Mouse (Mus musculus): ENCODE results near the gene Prss30. TPM values are rescaled to one million over a fixed set of nuclear protein-coding genes. Genes with fewer than 3 reads are reported as not detected.

Gene Prss30
- polyA plus RNA-seq (2015; fragmentation: Nextera tagmentation; extraction: Ambion mirVana): 0.18 and 0.21 TPM in 2 replicates

- ATAC-seq (ENCODE audit: insufficient read depth, low FRiP score): no peak
- no peaks in the 10 kb centered on the region for H3K36me3 ChIP-seq (ENCODE audit: control insufficient read depth, insufficient read depth, low read length)
- H3K4me3 ChIP-seq (replicated peaks; ENCODE audit: low read length): no peak within 1 kb of the TSS
- 55% methylated on average over 10 of the region's 10 CpGs for WGBS
- 0 out of 2 replicates have a peak within 1 kb of the TSS, but pooled peaks have one; percentile 12 for H3K9ac ChIP-seq (ENCODE audit: low read length)
- H3K4me2 ChIP-seq (ENCODE audit: low read depth, low read length): no peak within 1 kb of the TSS
- 0 out of 2 replicates have a peak, but pooled peaks cover 5% of the 10 kb centered on the region for H3K4me1 ChIP-seq (ENCODE audit: control insufficient read depth, insufficient read depth, low read length)
- H3K27me3 ChIP-seq (ENCODE audit: control insufficient read depth, insufficient read depth, low read length): no peaks in the 10 kb centered on the region
- H3K9me3 ChIP-seq (replicated peaks; ENCODE audit: control insufficient read depth, low read length): no peaks in the 10 kb centered on the region
- H3K27ac ChIP-seq (ENCODE audit: low read length): no peak within 1 kb of the TSS
Measured at GRCm38 (mm10) chr17:23980297-23980909, at the start of gene Prss30. Prss30 (minus strand) TSS chr17:23980566.

- Histone ChIP-seq H3K9ac (ENCODE audit: low read length) (no peak overlapping the region), H3K27ac (ENCODE audit: low read length) (no peak overlapping the region), H3K4me1 (ENCODE audit: control insufficient read depth, insufficient read depth, low read length) (no peaks in the 10 kb centered on the region), H3K27me3 (ENCODE audit: control insufficient read depth, insufficient read depth, low read length) (no peaks in the 10 kb centered on the region), H3K4me3 (replicated peaks; ENCODE audit: low read length) (no peak overlapping the region), H3K4me2 (ENCODE audit: low read depth, low read length) (no peak overlapping the region), H3K36me3 (ENCODE audit: control insufficient read depth, insufficient read depth, low read length) (no peaks in the 10 kb centered on the region), H3K9me3 (replicated peaks; ENCODE audit: control insufficient read depth, low read length) (no peaks in the 10 kb centered on the region)
- 72% methylated on average over 7 of the region's 7 CpGs for WGBS
- no peak for ATAC-seq (ENCODE audit: insufficient read depth, low FRiP score)
Measured at GRCm38 (mm10) chr17:24029477-24029876, 49.1 kb upstream of the Prss30 start.

- peak; percentile 79 for ATAC-seq (ENCODE audit: insufficient read depth, low FRiP score)
- peak overlapping the region; percentile 97 for H3K27ac ChIP-seq (ENCODE audit: low read length)
- 27% methylated on average over 5 of the region's 5 CpGs for WGBS
Measured at GRCm38 (mm10) chr17:24021375-24022199, 41.2 kb upstream of the Prss30 start.

GRCm38 (mm10) chr17:24020696-24021095 lies 40.3 kb upstream of the Prss30 start:
- Histone ChIP-seq H3K4me2 (ENCODE audit: low read depth, low read length) (peak overlapping the region; percentile 21; the same call in 1 of the 2 replicates), H3K36me3 (ENCODE audit: control insufficient read depth, insufficient read depth, low read length) (no peaks in the 10 kb centered on the region), H3K27ac (ENCODE audit: low read length) (peak overlapping the region; percentile 97), H3K9ac (ENCODE audit: low read length) (0 out of 2 replicates have a peak overlapping the region, but pooled peaks have one; percentile 43), H3K9me3 (replicated peaks; ENCODE audit: control insufficient read depth, low read length) (no peaks in the 10 kb centered on the region), H3K4me1 (ENCODE audit: control insufficient read depth, insufficient read depth, low read length) (peaks cover 21% of the 10 kb centered on the region), H3K4me3 (replicated peaks; ENCODE audit: low read length) (no peak overlapping the region), H3K27me3 (ENCODE audit: control insufficient read depth, insufficient read depth, low read length) (no peaks in the 10 kb centered on the region)
- 32% methylated on average over 6 of the region's 6 CpGs for WGBS
- ATAC-seq (ENCODE audit: insufficient read depth, low FRiP score): peak; percentile 84

More at GRCm38 (mm10) chr17:24021375-24022199, 41.2 kb upstream of the Prss30 start:
- H3K4me2 ChIP-seq (ENCODE audit: low read depth, low read length): peak overlapping the region; percentile 21; the same call in 1 of the 2 replicates
- H3K4me3 ChIP-seq (replicated peaks; ENCODE audit: low read length): no peak overlapping the region
- H3K9me3 ChIP-seq (replicated peaks; ENCODE audit: control insufficient read depth, low read length): no peaks in the 10 kb centered on the region
- no peaks in the 10 kb centered on the region for H3K27me3 ChIP-seq (ENCODE audit: control insufficient read depth, insufficient read depth, low read length)
- H3K36me3 ChIP-seq (ENCODE audit: control insufficient read depth, insufficient read depth, low read length): no peaks in the 10 kb centered on the region
- H3K4me1 ChIP-seq (ENCODE audit: control insufficient read depth, insufficient read depth, low read length): peaks cover 21% of the 10 kb centered on the region
- 0 out of 2 replicates have a peak overlapping the region, but pooled peaks have one; percentile 43 for H3K9ac ChIP-seq (ENCODE audit: low read length)

GRCm38 (mm10) chr17:24015727-24016126 lies 35.4 kb upstream of the Prss30 start:
- H3K9me3 ChIP-seq (replicated peaks; ENCODE audit: control insufficient read depth, low read length): no peaks in the 10 kb centered on the region
- H3K27me3 ChIP-seq (ENCODE audit: control insufficient read depth, insufficient read depth, low read length): no peaks in the 10 kb centered on the region
- peaks cover 5% of the 10 kb centered on the region for H3K4me1 ChIP-seq (ENCODE audit: control insufficient read depth, insufficient read depth, low read length)
- H3K27ac ChIP-seq (ENCODE audit: low read length): no peak overlapping the region
- no peak for ATAC-seq (ENCODE audit: insufficient read depth, low FRiP score)
- no peaks in the 10 kb centered on the region for H3K36me3 ChIP-seq (ENCODE audit: control insufficient read depth, insufficient read depth, low read length)
- H3K4me3 ChIP-seq (replicated peaks; ENCODE audit: low read length): no peak overlapping the region
- no peak overlapping the region for H3K9ac ChIP-seq (ENCODE audit: low read length)
- WGBS: 39% methylated on average over 14 of the region's 14 CpGs
- no peak overlapping the region for H3K4me2 ChIP-seq (ENCODE audit: low read depth, low read length)

GRCm38 (mm10) chr17:24014433-24014965 lies 34.1 kb upstream of the Prss30 start:
- Histone ChIP-seq H3K9me3 (replicated peaks; ENCODE audit: control insufficient read depth, low read length) (no peaks in the 10 kb centered on the region), H3K4me3 (replicated peaks; ENCODE audit: low read length) (no peak overlapping the region), H3K9ac (ENCODE audit: low read length) (no peak overlapping the region), H3K27me3 (ENCODE audit: control insufficient read depth, insufficient read depth, low read length) (no peaks in the 10 kb centered on the region), H3K4me2 (ENCODE audit: low read depth, low read length) (no peak overlapping the region), H3K27ac (ENCODE audit: low read length) (no peak overlapping the region), H3K36me3 (ENCODE audit: control insufficient read depth, insufficient read depth, low read length) (no peaks in the 10 kb centered on the region), H3K4me1 (ENCODE audit: control insufficient read depth, insufficient read depth, low read length) (no peaks in the 10 kb centered on the region)
- 75% methylated on average over 5 of the region's 5 CpGs for WGBS
- peak; percentile 37; the same call in 1 of the 2 replicates for ATAC-seq (ENCODE audit: insufficient read depth, low FRiP score)

- Histone ChIP-seq H3K27me3 (ENCODE audit: control insufficient read depth, insufficient read depth, low read length) (no peaks in the 10 kb centered on the region), H3K9ac (ENCODE audit: low read length) (no peak overlapping the region), H3K4me1 (ENCODE audit: control insufficient read depth, insufficient read depth, low read length) (no peaks in the 10 kb centered on the region), H3K27ac (ENCODE audit: low read length) (no peak overlapping the region; the same call in 1 of the 2 replicates), H3K36me3 (ENCODE audit: control insufficient read depth, insufficient read depth, low read length) (no peaks in the 10 kb centered on the region), H3K4me3 (replicated peaks; ENCODE audit: low read length) (no peak overlapping the region), H3K4me2 (ENCODE audit: low read depth, low read length) (no peak overlapping the region), H3K9me3 (replicated peaks; ENCODE audit: control insufficient read depth, low read length) (no peaks in the 10 kb centered on the region)
- WGBS: 84% methylated on average over 2 of the region's 2 CpGs
- no peak for ATAC-seq (ENCODE audit: insufficient read depth, low FRiP score)
Measured at GRCm38 (mm10) chr17:24012921-24013320, 32.6 kb upstream of the Prss30 start.

- no peak for ATAC-seq (ENCODE audit: insufficient read depth, low FRiP score)
- H3K4me1 ChIP-seq (ENCODE audit: control insufficient read depth, insufficient read depth, low read length): no peaks in the 10 kb centered on the region
Measured at GRCm38 (mm10) chr17:24009617-24010016, 29.3 kb upstream of the Prss30 start.

GRCm38 (mm10) chr17:24008105-24008504 lies 27.7 kb upstream of the Prss30 start:
- no peak overlapping the region for H3K27ac ChIP-seq (ENCODE audit: low read length)
- H3K4me2 ChIP-seq (ENCODE audit: low read depth, low read length): no peak overlapping the region
- no peak for ATAC-seq (ENCODE audit: insufficient read depth, low FRiP score)
- H3K36me3 ChIP-seq (ENCODE audit: control insufficient read depth, insufficient read depth, low read length): no peaks in the 10 kb centered on the region
- H3K27me3 ChIP-seq (ENCODE audit: control insufficient read depth, insufficient read depth, low read length): no peaks in the 10 kb centered on the region
- WGBS: 76% methylated on average over 4 of the region's 4 CpGs
- no peaks in the 10 kb centered on the region for H3K9me3 ChIP-seq (replicated peaks; ENCODE audit: control insufficient read depth, low read length)
- H3K4me3 ChIP-seq (replicated peaks; ENCODE audit: low read length): no peak overlapping the region
- H3K4me1 ChIP-seq (ENCODE audit: control insufficient read depth, insufficient read depth, low read length): no peaks in the 10 kb centered on the region
- H3K9ac ChIP-seq (ENCODE audit: low read length): no peak overlapping the region

More at GRCm38 (mm10) chr17:24009617-24010016, 29.3 kb upstream of the Prss30 start:
- Histone ChIP-seq H3K4me2 (ENCODE audit: low read depth, low read length) (no peak overlapping the region), H3K27ac (ENCODE audit: low read length) (no peak overlapping the region), H3K36me3 (ENCODE audit: control insufficient read depth, insufficient read depth, low read length) (no peaks in the 10 kb centered on the region), H3K4me3 (replicated peaks; ENCODE audit: low read length) (no peak overlapping the region), H3K9me3 (replicated peaks; ENCODE audit: control insufficient read depth, low read length) (no peaks in the 10 kb centered on the region), H3K27me3 (ENCODE audit: control insufficient read depth, insufficient read depth, low read length) (no peaks in the 10 kb centered on the region), H3K9ac (ENCODE audit: low read length) (no peak overlapping the region)
- 62% methylated on average over 5 of the region's 5 CpGs for WGBS
